Mouse (Mus musculus) cerebellum, adult 2 months (tissue): Measurements from ENCODE around the gene Spaca3. TPM values are rescaled to one million over a fixed set of nuclear protein-coding genes. Genes with fewer than 3 reads are reported as not detected.

Experiments
- DNase-seq, 2 experiments: peaks; one replicate each; pipeline ENCODE4 v3.0.0; 2021
- H3K27ac ChIP-seq: fragments of 200-500 bp; 2 replicates; pipeline ENCODE4 v1.5.1; 2012; ENCODE audit warnings: low read length, control low read depth, inconsistent platforms; ENCODE audit not compliant: insufficient read depth
- H3K27me3 ChIP-seq: fragments of 200-500 bp; 2 replicates; pipeline ENCODE4 v1.6.1; 2012; ENCODE audit warnings: inconsistent platforms, mild to moderate bottlenecking, low read length, moderate library complexity; ENCODE audit not compliant: control insufficient read depth, insufficient read depth
- H3K4me1 ChIP-seq: fragments of 200-500 bp; 2 replicates; pipeline ENCODE4 v1.6.1; 2011; ENCODE audit warnings: low read length; ENCODE audit not compliant: control insufficient read depth, insufficient read depth
- H3K4me3 ChIP-seq: fragments of 200-500 bp; replicated peaks from 2 replicates; pipeline ENCODE3; 2011; ENCODE audit warnings: mild to moderate bottlenecking, low read depth, low read length, control low read depth; ENCODE audit not compliant: insufficient read depth
- CTCF ChIP-seq: fragments of 200-500 bp; IDR thresholded peaks from 2 replicates; pipeline ENCODE4 v1.5.1; 2011; ENCODE audit warnings: low read depth, mild to moderate bottlenecking, control low read depth, low read length, moderate library complexity, borderline replicate concordance; ENCODE audit not compliant: insufficient read depth
- POLR2A ChIP-seq: fragments of 200-500 bp; IDR thresholded peaks from 2 replicates; pipeline ENCODE4 v1.6.1; 2011; ENCODE audit warnings: low read length, control low read depth, borderline replicate concordance; ENCODE audit not compliant: insufficient read depth
- WGBS: fragments of 180-500 bp; shearing (Covaris S2); methylation state at CpG from one replicate; pipeline ENCODE4 v1.1.7; 2018; 5-methylcytosine and 5-hydroxymethylcytosine counted together
- polyA plus RNA-seq: library from polyadenylated mRNA; depleted of rRNA; stranded (reverse); fragments of >200 nt; gene quantifications from 2 replicates; pipeline ENCODE4 v1.2.3, GENCODE M21; 2012

Spaca3 gene
- polyA plus RNA-seq, 1 experiment: not detected

DNA sequence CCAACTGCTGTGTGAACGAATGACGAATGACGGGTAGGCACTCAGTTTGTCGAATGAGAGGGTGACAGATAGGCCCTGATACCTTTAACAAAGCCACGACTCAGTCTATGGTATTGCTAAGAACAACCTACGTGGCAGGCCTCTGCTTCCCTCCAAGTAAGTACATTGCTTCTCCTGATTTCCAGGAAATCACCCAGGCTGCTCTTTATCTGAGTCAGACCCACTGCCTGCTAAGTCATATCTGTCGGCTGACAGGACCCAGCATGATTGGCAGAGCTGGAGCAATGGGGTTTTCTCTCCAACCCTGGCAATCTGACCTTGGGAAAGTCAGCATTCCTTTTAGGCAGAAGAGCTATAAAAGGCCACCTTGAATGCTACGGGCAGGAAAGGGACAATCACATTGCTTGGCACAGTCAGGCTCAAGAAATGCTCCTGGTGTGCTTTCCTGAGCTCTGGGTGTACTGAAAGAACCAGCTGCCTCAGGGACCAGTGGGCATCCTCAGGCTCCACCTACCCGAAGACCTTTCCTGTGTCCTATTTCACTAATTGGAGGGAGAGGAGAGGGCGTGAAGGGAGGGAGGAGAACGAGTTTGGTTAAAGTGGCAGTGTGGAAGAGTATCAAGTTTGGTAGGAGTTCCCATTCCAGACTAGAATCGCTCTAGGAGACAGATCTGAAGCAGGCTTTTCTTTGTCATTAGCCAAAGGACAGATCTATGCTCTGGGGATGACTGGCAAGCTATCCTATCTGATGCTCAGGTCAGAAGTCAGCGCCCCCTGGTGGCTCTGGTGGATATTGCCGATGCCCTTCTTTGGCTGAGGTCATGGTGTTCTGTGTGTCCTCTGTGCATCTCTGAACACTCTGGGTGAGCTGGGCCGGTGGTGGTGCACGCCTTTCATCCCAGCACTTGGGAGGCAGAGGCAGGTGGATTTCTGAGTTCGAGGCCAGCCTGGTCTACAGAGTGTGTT lies 14.6 kb downstream of the Spaca3 start:
- TF ChIP-seq CTCF (peak; percentile 70), POLR2A (no peak)
- peak; percentile 53 to 61 for DNase-seq
- Histone ChIP-seq H3K4me1 (peaks cover 12% of the 10 kb centered on the region), H3K4me3 (no peak overlapping the region), H3K27ac (no peak overlapping the region), H3K27me3 (no peaks in the 10 kb centered on the region)
- 70% methylated on average over 17 of the region's 17 CpGs for WGBS

DNA sequence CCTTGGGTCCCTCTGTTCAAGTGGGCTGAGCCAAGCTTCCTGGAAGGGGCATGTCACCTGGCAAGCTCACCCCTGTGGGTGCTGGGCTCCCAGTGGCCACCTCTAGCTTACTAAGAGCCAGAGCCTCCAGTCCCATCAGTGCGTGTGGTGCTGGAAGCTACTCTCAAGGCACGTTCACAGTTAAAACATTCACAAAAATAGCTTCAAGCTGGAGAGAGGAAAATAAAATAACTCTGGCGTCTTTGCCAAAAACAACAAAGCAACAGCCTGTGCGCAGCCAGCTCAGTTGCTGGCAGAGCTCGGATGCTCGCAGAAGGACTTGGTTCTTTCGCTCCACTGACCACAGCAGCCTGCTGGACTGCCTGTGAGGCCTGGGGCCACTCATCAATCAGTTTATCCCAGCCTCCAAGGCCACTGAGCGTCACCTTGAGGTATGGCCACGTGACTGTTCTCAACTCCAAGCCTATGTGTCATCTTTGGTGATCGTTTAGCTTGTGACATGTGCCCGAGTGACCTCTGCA lies 19.0 kb downstream of the Spaca3 start:
- Histone ChIP-seq H3K27ac (peak overlapping the region; percentile 58), H3K4me1 (peaks cover 12% of the 10 kb centered on the region)
- WGBS: 4% methylated on average over 11 of the region's 11 CpGs

DNA sequence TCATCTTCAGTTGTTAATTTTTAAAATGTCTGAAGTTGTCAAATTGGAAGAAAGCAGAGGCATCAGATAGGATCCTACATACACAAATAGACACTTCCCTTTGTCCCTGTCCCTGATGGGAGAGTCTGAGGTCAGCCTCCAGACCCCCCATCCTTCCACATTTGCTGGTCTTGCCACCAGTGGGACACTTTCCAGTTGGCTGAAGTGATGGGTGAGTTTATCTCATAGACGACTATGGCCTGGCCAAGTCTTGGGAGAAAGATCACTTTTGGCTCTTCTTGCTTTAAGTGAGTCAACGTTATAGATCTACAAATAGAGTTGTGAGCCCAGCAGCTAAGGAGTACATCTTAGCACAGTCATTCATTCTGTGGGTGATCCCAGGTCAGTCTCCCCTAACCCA lies 19.9 kb downstream of the Spaca3 start:
- DNase-seq: peak in 1 of 2 experiments; percentile 25

More for the DNA sequence above, 19.0 kb downstream of the Spaca3 start:
- TF ChIP-seq POLR2A (no peak), CTCF (no peak)
- no peak overlapping the region for H3K4me3 ChIP-seq
- DNase-seq: peak; percentile 80 to 90
- no peaks in the 10 kb centered on the region for H3K27me3 ChIP-seq

DNA sequence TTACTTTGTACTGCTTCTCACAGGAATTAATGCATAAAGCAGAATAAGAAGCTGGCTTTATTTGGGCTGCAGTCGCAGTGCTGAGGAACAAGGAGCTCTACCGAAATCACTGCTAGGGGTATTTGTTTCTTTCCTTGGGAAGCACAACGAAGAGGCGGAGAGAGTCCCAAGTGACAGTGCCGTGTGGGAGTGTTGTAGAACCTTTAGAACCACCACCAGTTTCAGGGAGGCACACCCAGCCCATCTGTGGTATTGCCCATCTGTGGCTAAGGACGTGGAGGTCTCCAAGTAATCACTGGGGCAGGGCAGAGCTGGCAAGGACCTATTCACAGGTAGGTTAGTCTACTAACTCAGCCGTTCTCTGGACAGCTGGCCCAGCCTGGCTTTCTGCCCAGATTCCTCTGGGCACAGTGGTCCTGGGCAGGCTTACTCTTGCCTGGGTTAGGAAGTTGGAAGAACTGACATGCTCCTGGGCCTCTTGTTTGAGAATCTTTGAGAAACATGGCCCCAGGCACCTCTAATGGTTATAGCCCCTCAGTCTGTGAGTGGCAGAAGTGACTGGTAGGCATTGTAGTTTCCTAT lies 24.2 kb downstream of the Spaca3 start:
- Histone ChIP-seq H3K27me3 (no peaks in the 10 kb centered on the region), H3K4me3 (no peak overlapping the region), H3K27ac (no peak overlapping the region), H3K4me1 (peaks cover 35% of the 10 kb centered on the region)
- no peak for TF ChIP-seq CTCF
- no peak for TF ChIP-seq POLR2A
- DNase-seq: peak in 1 of 2 experiments; percentile 45
- WGBS: 59% methylated on average over 7 of the region's 7 CpGs

More for the DNA sequence above, 19.9 kb downstream of the Spaca3 start:
- Histone ChIP-seq H3K4me1 (peaks cover 15% of the 10 kb centered on the region), H3K27ac (no peak overlapping the region), H3K4me3 (no peak overlapping the region), H3K27me3 (no peaks in the 10 kb centered on the region)
- TF ChIP-seq CTCF: no peak
- TF ChIP-seq POLR2A: no peak
- WGBS: 14% methylated on average over 2 of the region's 2 CpGs

DNA sequence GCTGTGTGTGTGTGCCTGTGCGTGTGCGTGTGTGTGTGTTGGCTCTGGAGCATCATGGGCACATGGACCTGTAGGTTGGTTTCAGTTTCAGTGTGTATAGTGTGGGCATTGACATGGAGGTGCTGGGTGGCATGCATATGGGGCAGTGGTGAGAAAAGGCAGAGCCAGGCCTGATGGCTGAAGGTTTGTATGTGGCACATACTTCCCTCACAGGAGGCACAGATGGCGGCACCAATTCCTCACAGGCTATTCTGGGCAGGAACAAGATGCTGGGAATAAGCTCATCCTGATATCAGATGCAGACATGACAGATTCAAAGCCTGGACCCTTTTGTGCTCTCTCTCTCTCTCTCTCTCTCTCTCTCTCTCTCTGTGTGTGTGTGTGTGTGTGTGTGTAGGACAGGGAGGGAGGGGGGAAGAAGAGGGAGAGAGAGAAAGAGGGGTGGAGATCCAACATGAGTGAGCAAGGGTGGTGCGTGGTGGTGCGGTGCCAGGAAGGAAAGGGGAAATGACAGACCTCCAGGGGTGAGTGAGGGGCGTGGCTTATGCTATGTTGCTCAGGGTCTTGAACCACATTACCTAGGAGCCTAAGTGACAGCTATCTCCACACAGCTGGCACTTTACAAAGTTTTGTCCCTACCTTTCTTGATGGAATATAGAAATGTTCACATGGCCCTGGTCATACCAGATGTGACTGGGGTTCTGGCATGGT lies 26.5 kb downstream of the Spaca3 start:
- TF ChIP-seq CTCF (no peak), POLR2A (no peak)
- H3K27me3 ChIP-seq: no peaks in the 10 kb centered on the region
- H3K4me3 ChIP-seq: no peak overlapping the region
- H3K4me1 ChIP-seq: peaks cover 31% of the 10 kb centered on the region
- H3K27ac ChIP-seq: no peak overlapping the region
- WGBS: 72% methylated on average over 6 of the region's 6 CpGs
- peak; percentile 57 to 66 for DNase-seq

DNA sequence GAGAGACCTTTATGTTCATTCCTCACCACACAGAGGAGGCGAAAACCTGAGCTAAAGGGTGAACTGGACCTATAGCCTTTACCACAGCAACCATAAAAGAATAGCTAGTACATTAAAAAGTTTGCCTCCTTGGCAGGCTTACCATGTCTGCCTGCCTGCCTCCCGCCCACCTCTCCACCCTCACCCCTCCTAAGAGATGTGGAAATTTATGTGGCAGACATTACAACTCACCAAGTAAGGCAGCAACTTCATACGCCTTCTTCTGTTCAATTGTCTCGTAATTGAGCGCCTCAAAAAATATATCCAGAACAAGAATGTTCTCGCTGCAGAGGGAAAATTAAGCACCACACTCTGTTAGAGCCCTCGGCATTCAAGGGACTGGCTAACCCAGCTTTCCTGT lies 28.2 kb downstream of the Spaca3 start:
- Histone ChIP-seq H3K27me3 (no peaks in the 10 kb centered on the region), H3K27ac (no peak overlapping the region), H3K4me3 (no peak overlapping the region), H3K4me1 (peaks cover 31% of the 10 kb centered on the region)
- TF ChIP-seq CTCF (no peak), POLR2A (no peak)
- WGBS: 94% methylated on average over 7 of the region's 7 CpGs
- no peak for DNase-seq

DNA sequence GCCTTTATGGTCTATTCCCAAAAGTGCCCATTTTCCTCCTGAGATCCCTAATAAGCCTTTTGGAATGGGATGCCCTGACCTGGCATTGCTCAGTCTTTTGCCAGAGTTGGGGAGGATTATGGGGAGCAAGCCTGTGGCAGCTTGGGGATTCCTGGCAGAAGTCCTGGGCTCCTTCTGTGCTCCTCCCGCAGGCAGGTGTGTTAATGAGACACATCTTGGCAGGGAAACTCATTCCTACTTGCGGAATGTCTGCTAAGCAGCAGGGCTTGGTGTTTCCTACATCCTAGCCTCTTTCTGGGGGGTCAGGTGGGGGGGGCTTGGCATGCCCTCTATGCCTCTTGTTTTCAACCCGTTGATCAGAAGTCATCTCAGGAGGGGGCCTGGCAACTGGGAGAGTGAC lies 28.9 kb downstream of the Spaca3 start:
- no peaks in the 10 kb centered on the region for H3K27me3 ChIP-seq
- H3K4me3 ChIP-seq: no peak overlapping the region
- peak; percentile 42 to 68 for DNase-seq
- H3K4me1 ChIP-seq: peaks cover 31% of the 10 kb centered on the region
- TF ChIP-seq POLR2A (no peak), CTCF (no peak)
- H3K27ac ChIP-seq: no peak overlapping the region
- WGBS: 8% methylated on average over 3 of the region's 3 CpGs
